Mouse (Mus musculus) midbrain, embryonic 15.5 days (tissue): ENCODE measurements at regions not wholly inside any gene's neighbourhood (a gene's known extent, or its start where the extent isn't known, plus 50 kb on each side); places are given as distances from the start of the nearest gene placed in this dataset.

Source experiments
- ATAC-seq: fragments of 200-750 bp; cut with Nextera tagmentation; replicated peaks from 2 replicates; pipeline ENCODE4 v1.8.0; 2017; ENCODE audit warnings: moderate TSS enrichment
- H3K27ac ChIP-seq: fragments of 300-500 bp; sonication (generic); 2 replicates; pipeline ENCODE4 v1.5.1; 2015; ENCODE audit warnings: mild to moderate bottlenecking, inconsistent platforms
- H3K27me3 ChIP-seq: fragments of 300-500 bp; sonication (generic); replicated peaks from 2 replicates; pipeline ENCODE4 v1.6.1; 2015; ENCODE audit warnings: inconsistent platforms
- H3K36me3 ChIP-seq: fragments of 300-500 bp; sonication (generic); replicated peaks from 2 replicates; pipeline ENCODE4 v1.6.1; 2015; ENCODE audit warnings: inconsistent platforms
- H3K4me1 ChIP-seq: fragments of 300-500 bp; sonication (generic); 2 replicates; pipeline ENCODE4 v1.6.1; 2015; ENCODE audit warnings: inconsistent platforms
- H3K4me2 ChIP-seq: fragments of 300-500 bp; sonication (generic); 2 replicates; pipeline ENCODE4 v1.6.1; 2015; ENCODE audit warnings: inconsistent platforms, mild to moderate bottlenecking, moderate library complexity
- H3K4me3 ChIP-seq: fragments of 300-500 bp; sonication (generic); 2 replicates; pipeline ENCODE4 v1.5.1; 2015; ENCODE audit warnings: mild to moderate bottlenecking, inconsistent platforms
- H3K9ac ChIP-seq: fragments of 300-500 bp; sonication (generic); 2 replicates; pipeline ENCODE4 v1.6.1; 2015; ENCODE audit warnings: mild to moderate bottlenecking, inconsistent platforms
- H3K9me3 ChIP-seq: fragments of 300-500 bp; sonication (generic); 2 replicates; pipeline ENCODE4 v1.6.1; 2016; ENCODE audit warnings: inconsistent platforms
- WGBS: fragments of 180-500 bp; shearing (Covaris S2); methylation state at CpG from one replicate; pipeline ENCODE4 v1.1.7; 2015; ENCODE audit warnings: mixed read lengths; 5-methylcytosine and 5-hydroxymethylcytosine counted together

GRCm38 (mm10) chr17:68097436-68097835 lies 93.5 kb upstream of the Arhgap28 start:
- no peaks in the 10 kb centered on the region for H3K36me3 ChIP-seq
- H3K4me3 ChIP-seq = no peak overlapping the region
- H3K27me3 ChIP-seq = no peaks in the 10 kb centered on the region
- H3K27ac ChIP-seq = no peak overlapping the region
- no peaks in the 10 kb centered on the region for H3K4me1 ChIP-seq
- no peak overlapping the region for H3K9ac ChIP-seq
- H3K4me2 ChIP-seq = no peak overlapping the region
- 87% methylated on average over 6 of the region's 6 CpGs for WGBS
- H3K9me3 ChIP-seq = no peaks in the 10 kb centered on the region
- ATAC-seq = no peak

DNA sequence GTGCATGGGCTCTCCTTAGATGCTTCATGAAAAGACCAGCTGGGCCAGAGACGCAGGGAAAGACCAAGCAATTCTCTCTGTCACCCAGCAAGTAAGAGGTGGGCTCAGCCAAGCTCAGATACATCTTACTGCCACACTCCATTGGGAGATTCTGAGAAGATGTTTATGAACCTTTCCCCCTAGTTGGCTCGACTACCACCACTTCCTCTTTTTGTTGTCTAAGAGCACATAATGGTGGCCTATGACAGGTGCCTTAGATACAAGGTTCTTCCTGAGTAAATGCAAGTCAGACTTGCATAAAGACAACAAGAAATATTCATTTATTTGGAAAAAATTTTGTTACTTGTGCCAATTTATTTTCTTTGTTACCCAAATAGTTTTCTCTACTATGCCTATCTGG lies 96.2 kb upstream of the Arhgap28 start:
- Histone ChIP-seq H3K9me3 (no peaks in the 10 kb centered on the region), H3K4me3 (no peak overlapping the region), H3K4me2 (no peak overlapping the region), H3K27ac (no peak overlapping the region), H3K27me3 (no peaks in the 10 kb centered on the region), H3K9ac (no peak overlapping the region), H3K36me3 (no peaks in the 10 kb centered on the region), H3K4me1 (no peaks in the 10 kb centered on the region)
- no peak for ATAC-seq
- WGBS = 80% methylated on average over 2 of the region's 2 CpGs

- Histone ChIP-seq H3K27me3 (no peaks in the 10 kb centered on the region), H3K4me1 (no peaks in the 10 kb centered on the region), H3K9me3 (no peaks in the 10 kb centered on the region), H3K36me3 (no peaks in the 10 kb centered on the region), H3K4me2 (no peak overlapping the region), H3K4me3 (no peak overlapping the region), H3K9ac (no peak overlapping the region), H3K27ac (no peak overlapping the region)
- 84% methylated on average over 6 of the region's 6 CpGs for WGBS
- ATAC-seq = no peak
Measured at GRCm38 (mm10) chr17:68103346-68103745, 99.4 kb upstream of the Arhgap28 start.

DNA sequence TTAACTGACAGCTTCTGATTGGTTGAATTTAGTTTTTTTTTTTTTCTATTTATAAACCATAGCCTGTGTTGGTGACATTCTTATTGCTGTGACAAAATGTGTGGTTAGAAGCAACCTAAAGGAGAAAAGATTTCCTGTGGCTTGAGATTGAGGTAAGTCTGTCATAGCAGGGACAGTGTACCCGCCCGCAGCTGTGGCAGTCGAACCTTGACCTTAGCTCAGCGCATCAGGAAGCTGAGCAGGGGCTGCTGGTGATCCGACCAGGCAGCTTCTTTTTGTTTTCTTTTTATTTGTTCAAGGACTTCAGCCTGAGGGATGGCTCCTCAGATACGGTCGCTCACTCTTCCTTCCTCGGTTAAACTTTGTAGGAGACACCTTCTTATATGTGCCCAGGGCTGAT lies 102.4 kb upstream of the Arhgap28 start:
- no peak for ATAC-seq
- no peaks in the 10 kb centered on the region for H3K27me3 ChIP-seq
- H3K4me2 ChIP-seq = no peak overlapping the region
- no peaks in the 10 kb centered on the region for H3K36me3 ChIP-seq
- H3K27ac ChIP-seq = no peak overlapping the region
- no peak overlapping the region for H3K9ac ChIP-seq
- whole genome bisulfite sequencing = 73% methylated on average over 8 of the region's 8 CpGs
- H3K9me3 ChIP-seq = no peaks in the 10 kb centered on the region
- no peak overlapping the region for H3K4me3 ChIP-seq
- H3K4me1 ChIP-seq = no peaks in the 10 kb centered on the region

DNA sequence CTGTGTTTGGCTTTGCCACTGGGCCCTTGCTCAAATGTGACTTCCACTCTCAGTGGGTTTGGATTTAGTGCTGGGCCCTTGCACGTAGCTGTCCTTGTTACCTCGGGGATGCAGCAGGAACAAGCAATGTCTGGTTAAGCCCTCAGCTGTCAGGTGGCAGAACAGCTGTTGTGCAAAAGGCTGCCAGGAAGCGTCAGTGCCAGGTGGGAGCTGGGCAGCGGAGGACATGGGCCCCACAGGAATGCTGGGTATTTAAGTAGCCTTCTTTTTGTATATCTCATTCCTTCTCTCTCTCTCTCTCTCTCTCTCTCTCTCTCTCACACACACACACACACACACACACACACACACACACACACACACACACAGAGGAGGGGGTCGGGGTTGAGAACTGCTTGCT lies 104.0 kb upstream of the Arhgap28 start:
- ATAC-seq = no peak
- 77% methylated on average over 5 of the region's 5 CpGs for WGBS

DNA sequence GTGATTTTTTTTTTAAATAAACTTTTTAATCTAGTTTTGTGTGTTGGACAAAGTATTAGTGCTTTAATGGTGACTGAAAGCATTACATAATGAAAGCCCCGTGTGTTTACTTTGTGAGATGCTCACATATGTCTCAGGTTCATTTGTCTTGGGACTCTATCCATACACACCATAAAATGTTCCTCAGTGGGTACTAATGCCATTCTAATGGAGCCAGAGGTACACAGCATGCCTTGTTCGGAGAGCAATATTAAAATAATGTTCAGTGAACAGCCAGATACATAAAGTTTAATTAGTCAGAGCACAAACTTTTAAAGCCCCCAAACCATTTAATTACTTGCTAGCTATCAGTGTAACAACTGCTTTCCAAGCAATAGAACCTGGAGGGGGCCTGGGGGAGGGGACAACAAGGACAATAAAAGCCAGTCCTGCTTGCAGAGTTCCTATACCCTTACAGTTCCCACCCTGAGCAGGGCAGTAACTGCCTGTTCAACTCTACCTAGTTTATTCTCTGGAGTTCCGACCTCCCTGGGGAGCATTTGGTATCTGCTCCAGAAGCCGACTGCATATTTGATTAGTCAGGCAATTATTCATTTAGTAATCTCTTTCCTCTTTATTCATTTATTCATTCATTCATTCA lies 108.0 kb upstream of the Arhgap28 start:
- WGBS = 86% methylated on average over 4 of the region's 4 CpGs
- no peaks in the 10 kb centered on the region for H3K27me3 ChIP-seq
- H3K4me1 ChIP-seq = no peaks in the 10 kb centered on the region
- H3K27ac ChIP-seq = no peak overlapping the region
- H3K9ac ChIP-seq = no peak overlapping the region
- H3K9me3 ChIP-seq = no peaks in the 10 kb centered on the region
- no peaks in the 10 kb centered on the region for H3K36me3 ChIP-seq
- no peak overlapping the region for H3K4me3 ChIP-seq
- no peak overlapping the region for H3K4me2 ChIP-seq
- no peak for ATAC-seq

More for the DNA sequence above, 104.0 kb upstream of the Arhgap28 start:
- H3K4me3 ChIP-seq = no peak overlapping the region
- no peaks in the 10 kb centered on the region for H3K9me3 ChIP-seq
- no peaks in the 10 kb centered on the region for H3K27me3 ChIP-seq
- no peak overlapping the region for H3K27ac ChIP-seq
- no peak overlapping the region for H3K4me2 ChIP-seq
- no peaks in the 10 kb centered on the region for H3K36me3 ChIP-seq
- H3K9ac ChIP-seq = no peak overlapping the region
- H3K4me1 ChIP-seq = no peaks in the 10 kb centered on the region

GRCm38 (mm10) chr17:68112763-68113330 lies 108.9 kb upstream of the Arhgap28 start:
- no peak overlapping the region for H3K9ac ChIP-seq
- H3K9me3 ChIP-seq = no peaks in the 10 kb centered on the region
- H3K4me2 ChIP-seq = no peak overlapping the region
- H3K36me3 ChIP-seq = no peaks in the 10 kb centered on the region
- whole genome bisulfite sequencing = 77% methylated on average over 5 of the region's 5 CpGs
- no peak overlapping the region for H3K27ac ChIP-seq
- no peaks in the 10 kb centered on the region for H3K4me1 ChIP-seq
- H3K4me3 ChIP-seq = no peak overlapping the region
- H3K27me3 ChIP-seq = no peaks in the 10 kb centered on the region
- no peak for ATAC-seq

DNA sequence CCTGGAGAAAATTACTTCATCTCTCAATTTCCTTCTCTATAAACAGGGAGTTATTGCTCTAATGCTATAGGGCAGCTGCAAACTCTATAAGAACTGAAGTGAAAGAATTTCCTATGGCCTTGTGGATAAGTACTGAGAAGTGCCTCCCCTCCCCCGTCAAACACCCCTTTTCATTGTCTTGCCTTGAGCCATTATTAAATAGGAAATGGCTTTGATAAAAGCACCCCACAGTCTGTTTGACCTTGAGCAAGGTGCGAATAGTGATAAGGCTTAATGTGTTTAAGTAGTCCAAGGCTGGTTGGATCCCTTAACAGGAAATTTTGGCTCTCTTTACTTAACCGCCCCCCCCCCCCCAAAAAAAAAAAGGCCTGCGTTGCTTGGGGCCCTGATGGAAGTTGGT lies 111.7 kb upstream of the Arhgap28 start:
- no peak for ATAC-seq
- H3K27ac ChIP-seq = no peak overlapping the region

GRCm38 (mm10) chr17:68119055-68119698 lies 115.3 kb upstream of the Arhgap28 start:
- 65% methylated on average over 3 of the region's 3 CpGs for WGBS
- Histone ChIP-seq H3K27me3 (no peaks in the 10 kb centered on the region), H3K4me3 (no peak overlapping the region), H3K4me1 (no peaks in the 10 kb centered on the region), H3K36me3 (no peaks in the 10 kb centered on the region), H3K9ac (no peak overlapping the region), H3K9me3 (no peaks in the 10 kb centered on the region), H3K4me2 (no peak overlapping the region), H3K27ac (no peak overlapping the region)
- no peak for ATAC-seq

More for the DNA sequence above, 111.7 kb upstream of the Arhgap28 start:
- H3K36me3 ChIP-seq = no peaks in the 10 kb centered on the region
- no peaks in the 10 kb centered on the region for H3K9me3 ChIP-seq
- H3K4me2 ChIP-seq = no peak overlapping the region
- H3K4me3 ChIP-seq = no peak overlapping the region
- WGBS = 78% methylated on average over 4 of the region's 4 CpGs
- no peaks in the 10 kb centered on the region for H3K27me3 ChIP-seq
- no peak overlapping the region for H3K9ac ChIP-seq
- H3K4me1 ChIP-seq = no peaks in the 10 kb centered on the region

DNA sequence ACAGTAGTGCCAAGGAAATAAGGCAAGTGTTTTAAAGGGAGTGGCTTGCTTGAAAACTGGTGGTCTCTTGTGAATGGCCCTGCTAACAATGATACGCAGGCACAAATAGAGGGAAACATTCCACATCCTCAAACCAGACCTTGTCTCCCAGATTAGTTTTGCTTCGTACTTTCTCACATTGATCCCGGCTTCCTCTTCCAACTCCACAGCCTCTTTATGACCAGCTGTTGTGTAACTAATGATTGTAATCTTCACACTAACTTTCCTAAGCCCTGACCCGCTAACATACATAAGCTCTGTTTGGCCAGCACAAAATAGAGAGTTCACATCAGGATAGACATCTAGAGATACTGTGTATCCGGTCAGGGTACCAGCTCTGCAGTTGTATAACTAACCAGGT lies 116.3 kb upstream of the Arhgap28 start:
- H3K27me3 ChIP-seq = no peaks in the 10 kb centered on the region
- 89% methylated on average over 5 of the region's 5 CpGs for WGBS
- no peaks in the 10 kb centered on the region for H3K36me3 ChIP-seq
- ATAC-seq = no peak
- no peak overlapping the region for H3K4me2 ChIP-seq
- no peak overlapping the region for H3K9ac ChIP-seq
- H3K4me1 ChIP-seq = no peaks in the 10 kb centered on the region
- H3K9me3 ChIP-seq = no peaks in the 10 kb centered on the region
- no peak overlapping the region for H3K27ac ChIP-seq
- no peak overlapping the region for H3K4me3 ChIP-seq

DNA sequence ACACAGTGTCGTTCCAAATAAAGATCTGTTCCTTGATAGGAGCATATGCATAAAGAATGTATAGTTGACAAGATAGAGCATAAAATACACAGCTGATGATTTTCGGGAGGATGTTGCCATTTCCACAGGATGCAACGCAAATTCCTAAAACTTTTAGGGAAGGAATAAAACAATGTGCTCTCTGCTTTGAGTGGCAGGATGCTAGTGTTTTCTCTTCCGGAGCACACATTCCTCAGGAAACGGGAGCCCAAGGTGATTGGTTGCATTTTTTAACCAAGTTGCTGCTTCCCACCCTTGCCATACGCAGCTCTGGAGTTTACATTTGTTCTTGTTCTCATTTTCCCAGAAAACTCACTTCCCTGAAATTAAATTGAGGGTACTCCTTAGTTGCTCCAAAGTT lies 116.8 kb upstream of the Arhgap28 start:
- Histone ChIP-seq H3K4me3 (no peak overlapping the region), H3K4me1 (no peaks in the 10 kb centered on the region), H3K9me3 (no peaks in the 10 kb centered on the region), H3K27me3 (no peaks in the 10 kb centered on the region), H3K4me2 (no peak overlapping the region), H3K9ac (no peak overlapping the region), H3K36me3 (no peaks in the 10 kb centered on the region), H3K27ac (no peak overlapping the region)
- 81% methylated on average over 6 of the region's 6 CpGs for WGBS
- no peak for ATAC-seq

DNA sequence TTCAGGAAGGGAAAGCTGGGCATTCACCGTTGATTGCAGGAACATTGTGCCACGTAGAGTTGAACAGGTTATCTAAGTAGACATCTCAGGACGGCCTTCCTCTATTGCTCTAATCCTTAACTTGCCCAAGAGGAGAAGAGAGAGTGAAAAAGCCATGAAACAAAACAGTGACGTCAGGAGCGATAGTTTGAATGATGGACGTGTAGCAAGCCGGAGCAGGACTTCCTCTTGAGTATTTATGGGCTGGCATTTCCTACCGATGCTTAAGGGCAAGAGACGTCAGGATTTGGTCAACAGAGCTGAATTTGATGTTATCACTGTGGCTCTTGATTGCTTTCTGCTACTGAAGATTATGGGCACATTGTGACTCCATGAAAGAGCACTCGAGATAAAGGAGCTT lies 130.5 kb upstream of the Arhgap28 start:
- WGBS = 83% methylated on average over 10 of the region's 10 CpGs
- Histone ChIP-seq H3K9ac (no peak overlapping the region), H3K27me3 (no peaks in the 10 kb centered on the region), H3K4me2 (no peak overlapping the region), H3K4me1 (no peaks in the 10 kb centered on the region), H3K27ac (no peak overlapping the region), H3K36me3 (no peaks in the 10 kb centered on the region), H3K4me3 (no peak overlapping the region), H3K9me3 (no peaks in the 10 kb centered on the region)
- ATAC-seq = no peak

- ATAC-seq = no peak
- H3K9me3 ChIP-seq = no peaks in the 10 kb centered on the region
- H3K9ac ChIP-seq = no peak overlapping the region
- 73% methylated on average over 5 of the region's 5 CpGs for WGBS
- no peak overlapping the region for H3K4me2 ChIP-seq
- H3K36me3 ChIP-seq = no peaks in the 10 kb centered on the region
- H3K4me3 ChIP-seq = no peak overlapping the region
- H3K27me3 ChIP-seq = no peaks in the 10 kb centered on the region
- no peak overlapping the region for H3K27ac ChIP-seq
- no peaks in the 10 kb centered on the region for H3K4me1 ChIP-seq
Measured at GRCm38 (mm10) chr17:68135436-68135835, 131.5 kb upstream of the Arhgap28 start.
